ENCODE assay signal across 20 mouse cellular contexts in genomic region chr3:135591376-135591775, GRCm38 (mm10).
DNase-seq lines count a peak whose midpoint lies in the region; ATAC-seq and TF ChIP-seq lines count a peak whose summit lies in the region.
"Had no signal": no experiment of that assay in that cellular context is flagged by ENCODE, and none has a peak within 500 bp of the region (broad histone marks: within the 10 kb centered on the region; RNA-seq: fewer than 3 reads in every experiment).

No protein-coding gene starts in this region.

- no peak for TF ChIP-seq EP300 in lung, postnatal 0 days (IDR thresholded peaks at IDR 0.05)

- no peak overlapping the region for H3K4me2 ChIP-seq in forebrain, embryonic 14.5 days (ENCODE audit: low read length)
- H3K4me2 ChIP-seq in forebrain, embryonic 13.5 days: no peak overlapping the region
- H3K4me2 ChIP-seq in lung, postnatal 0 days (replicated peaks; ENCODE audit: low read depth, low read length): no peak overlapping the region
- H3K4me2 ChIP-seq: heart, embryonic 12.5 days; kidney, embryonic 15.5 days; limb, embryonic 15.5 days; liver, embryonic 13.5 days; stomach, embryonic 15.5 days had no signal

- H3K27me3 ChIP-seq in cerebellum, adult 2 months (ENCODE audit: control insufficient read depth, insufficient read depth, low read length): no peaks in the 10 kb centered on the region
- no peaks in the 10 kb centered on the region for H3K27me3 ChIP-seq in forebrain, embryonic 14.5 days (replicated peaks; ENCODE audit: control insufficient read depth, insufficient read depth, low read length)
- H3K27me3 ChIP-seq in forebrain, embryonic 13.5 days: no peaks in the 10 kb centered on the region
- H3K27me3 ChIP-seq in lung, postnatal 0 days (replicated peaks; ENCODE audit: insufficient read depth, low read length): no peaks in the 10 kb centered on the region
- H3K27me3 ChIP-seq: heart, embryonic 12.5 days; kidney, embryonic 15.5 days; limb, embryonic 15.5 days; liver, embryonic 13.5 days; stomach, embryonic 15.5 days had no signal

- H3K36me3 ChIP-seq in forebrain, embryonic 14.5 days (ENCODE audit: control insufficient read depth, insufficient read depth, low read length): peaks cover 47% of the 10 kb centered on the region
- peaks cover 54% of the 10 kb centered on the region for H3K36me3 ChIP-seq in forebrain, embryonic 13.5 days (ENCODE audit: poor library complexity, severe bottlenecking)
- peaks cover 50% of the 10 kb centered on the region for H3K36me3 ChIP-seq in lung, postnatal 0 days (ENCODE audit: insufficient read depth, low read length)

- H3K9ac ChIP-seq in forebrain, embryonic 14.5 days (ENCODE audit: low read length): no peak overlapping the region
- H3K9ac ChIP-seq in forebrain, embryonic 13.5 days: no peak overlapping the region
- H3K9ac ChIP-seq in lung, postnatal 0 days (replicated peaks; ENCODE audit: low read depth): no peak overlapping the region
- H3K9ac ChIP-seq: heart, embryonic 12.5 days; kidney, embryonic 15.5 days; limb, embryonic 15.5 days; liver, embryonic 13.5 days; stomach, embryonic 15.5 days had no signal

- no peak overlapping the region for H3K4me3 ChIP-seq in cerebellum, adult 2 months (replicated peaks; ENCODE audit: insufficient read depth, low read depth, low read length)
- no peak overlapping the region for H3K4me3 ChIP-seq in forebrain, embryonic 14.5 days (ENCODE audit: low read depth, low read length)
- no peak overlapping the region for H3K4me3 ChIP-seq in forebrain, embryonic 13.5 days
- H3K4me3 ChIP-seq in lung, postnatal 0 days (ENCODE audit: low read depth, low read length): no peak overlapping the region
- H3K4me3 ChIP-seq in lung, adult 2 months (replicated peaks; ENCODE audit: extremely low read depth, low read depth, low read length): no peak overlapping the region
- H3K4me3 ChIP-seq: heart, adult 2 months; heart, embryonic 12.5 days; kidney, embryonic 15.5 days; left cerebral cortex, adult 2 months; limb, embryonic 15.5 days; liver, embryonic 13.5 days; stomach, embryonic 15.5 days had no signal

- 31% methylated on average over 5 of the region's 5 CpGs for WGBS in cerebellum, adult 2 months
- WGBS in forebrain, embryonic 14.5 days: 71% methylated on average over 5 of the region's 5 CpGs
- WGBS in forebrain, embryonic 13.5 days: 79% methylated on average over 5 of the region's 5 CpGs
- 75% methylated on average over 5 of the region's 5 CpGs for WGBS in lung, postnatal 0 days
- 70% methylated on average over 5 of the region's 5 CpGs for WGBS in lung, adult 2 months

- 0 out of 2 replicates have a peak, but pooled peaks have one; percentile 12 for ATAC-seq in forebrain, embryonic 14.5 days
- ATAC-seq in forebrain, embryonic 13.5 days: no peak
- no peak for ATAC-seq in lung, postnatal 0 days

- no peak for TF ChIP-seq POLR2A in cerebellum, adult 2 months (IDR thresholded peaks at IDR 0.05; ENCODE audit: borderline replicate concordance, insufficient read depth, low read length)
- no peak for TF ChIP-seq POLR2A in lung, adult 2 months (IDR thresholded peaks at IDR 0.05; ENCODE audit: borderline replicate concordance, extremely low read depth, low read depth, low read length)

- H3K9me3 ChIP-seq in forebrain, embryonic 14.5 days (replicated peaks; ENCODE audit: control insufficient read depth, low read length): no peaks in the 10 kb centered on the region
- no peaks in the 10 kb centered on the region for H3K9me3 ChIP-seq in forebrain, embryonic 13.5 days (replicated peaks)
- no peaks in the 10 kb centered on the region for H3K9me3 ChIP-seq in lung, postnatal 0 days (ENCODE audit: low read length)
- H3K9me3 ChIP-seq: heart, embryonic 12.5 days; kidney, embryonic 15.5 days; limb, embryonic 15.5 days; liver, embryonic 13.5 days; stomach, embryonic 15.5 days had no signal

- no peaks in the 10 kb centered on the region; the same call in 1 of the 2 replicates for H3K4me1 ChIP-seq in cerebellum, adult 2 months (ENCODE audit: control insufficient read depth, insufficient read depth, low read length)
- H3K4me1 ChIP-seq in forebrain, embryonic 14.5 days (ENCODE audit: control insufficient read depth, insufficient read depth, low read length): no peaks in the 10 kb centered on the region
- H3K4me1 ChIP-seq in forebrain, embryonic 13.5 days: no peaks in the 10 kb centered on the region
- 0 out of 2 replicates have a peak, but pooled peaks cover 3% of the 10 kb centered on the region for H3K4me1 ChIP-seq in lung, postnatal 0 days (ENCODE audit: insufficient read depth, low read depth, low read length)
- H3K4me1 ChIP-seq in lung, adult 2 months (ENCODE audit: control insufficient read depth, insufficient read depth, low read length): peaks cover 12% of the 10 kb centered on the region
- H3K4me1 ChIP-seq: kidney, embryonic 15.5 days had no signal

- H3K27ac ChIP-seq in cerebellum, adult 2 months (ENCODE audit: insufficient read depth, low read length): no peak overlapping the region
- H3K27ac ChIP-seq in forebrain, embryonic 14.5 days (ENCODE audit: low read depth, low read length): no peak overlapping the region
- no peak overlapping the region for H3K27ac ChIP-seq in forebrain, embryonic 13.5 days
- H3K27ac ChIP-seq in lung, postnatal 0 days (ENCODE audit: low read length): no peak overlapping the region
- H3K27ac ChIP-seq: heart, adult 2 months; kidney, embryonic 15.5 days; left cerebral cortex, adult 2 months; limb, embryonic 15.5 days; liver, embryonic 13.5 days; stomach, embryonic 15.5 days had no signal

- TF ChIP-seq CTCF in cerebellum, adult 2 months (IDR thresholded peaks at IDR 0.05; ENCODE audit: borderline replicate concordance, insufficient read depth, low read depth, low read length): no peak
- TF ChIP-seq CTCF in lung, postnatal 0 days (IDR thresholded peaks at IDR 0.05): peak; percentile 9; the same call in 1 of the 2 replicates
- TF ChIP-seq CTCF in lung, adult 2 months (IDR thresholded peaks at IDR 0.05; ENCODE audit: insufficient read depth, low read length): no peak

- DNase-seq in cerebellum, adult 2 months: peak; percentile 26 to 36
- no peak for DNase-seq in cerebellum, adult 11 months
- no peak for DNase-seq in forebrain, embryonic 14.5 days (ENCODE audit: low spot score)
- DNase-seq in lung, postnatal 0 days (ENCODE audit: low spot score): no peak
- no peak for DNase-seq in lung, adult 2 months
- no peak for DNase-seq in spleen, postnatal 10 days (ENCODE audit: low spot score in 2 of 2)
- DNase-seq: gastrocnemius, postnatal 36 days; heart, adult 2 months; kidney, adult 18-20 months; kidney, postnatal 25 days; liver, embryonic 13.5 days; lung, adult 18-20 months; lung, postnatal 14 days; midbrain, embryonic 14.5 days had no signal

Comparison
In these comparisons a context has a peak if more than half of its experiments do, and no peak if none do; other contexts are left out.
1. DNase-seq: peak in cerebellum, adult 2 months (2 of 2); none in cerebellum, adult 11 months (single experiment), forebrain, embryonic 14.5 days (single experiment), lung, postnatal 0 days (single experiment), lung, adult 2 months (single experiment) and spleen, postnatal 10 days (0 of 2).